Mouse (Mus musculus) limb, embryonic 15.5 days (tissue): ENCODE measurements around the gene Eln. TPM values are rescaled to one million over a fixed set of nuclear protein-coding genes. Genes with fewer than 3 reads are reported as not detected.

Experiments used
- ATAC-seq: fragments of 200-750 bp; cut with Nextera tagmentation; 2 replicates; pipeline ENCODE4 v1.8.0; 2017; ENCODE audit warnings: low read depth, moderate TSS enrichment; ENCODE audit not compliant: insufficient number of reproducible peaks, low FRiP score, low TSS enrichment
- H3K27ac ChIP-seq: fragments of 300-500 bp; sonication (generic); 2 replicates; pipeline ENCODE4 v1.5.1; 2015; ENCODE audit warnings: moderate library complexity, mild to moderate bottlenecking, inconsistent platforms
- H3K27me3 ChIP-seq: fragments of 300-500 bp; sonication (generic); 2 replicates; pipeline ENCODE4 v1.6.1; 2015; ENCODE audit warnings: inconsistent platforms
- H3K36me3 ChIP-seq: fragments of 300-500 bp; sonication (generic); 2 replicates; pipeline ENCODE4 v1.6.1; 2015; ENCODE audit warnings: inconsistent platforms
- H3K4me1 ChIP-seq: fragments of 300-500 bp; sonication (generic); 2 replicates; pipeline ENCODE4 v1.6.1; 2015; ENCODE audit warnings: inconsistent platforms
- H3K4me2 ChIP-seq: fragments of 300-500 bp; sonication (generic); 2 replicates; pipeline ENCODE4 v1.6.1; 2015; ENCODE audit warnings: mild to moderate bottlenecking, inconsistent platforms
- H3K4me3 ChIP-seq: fragments of 300-500 bp; sonication (generic); 2 replicates; pipeline ENCODE4 v1.5.1; 2015; ENCODE audit warnings: mild to moderate bottlenecking, inconsistent platforms
- H3K9ac ChIP-seq: fragments of 300-500 bp; sonication (generic); 2 replicates; pipeline ENCODE4 v1.6.1; 2015; ENCODE audit warnings: inconsistent platforms
- H3K9me3 ChIP-seq: fragments of 300-500 bp; sonication (generic); 2 replicates; pipeline ENCODE4 v1.6.1; 2016; ENCODE audit warnings: inconsistent platforms
- WGBS: fragments of 180-500 bp; shearing (Covaris S2); methylation state at CpG from one replicate; pipeline ENCODE4 v1.1.7; 2015; 5-methylcytosine and 5-hydroxymethylcytosine counted together
- polyA plus RNA-seq: library from polyadenylated mRNA; unstranded; fragments of >200 nt; fragmentation: Nextera tagmentation; extraction: Ambion mirVana; gene quantifications from 2 replicates; pipeline ENCODE4 v1.2.1, GENCODE M21; 2015

Gene Eln
- polyA plus RNA-seq, 1 experiment from 2014 or later, result 178 TPM

GRCm38 (mm10) chr5:134742221-134742795 is 4.8 kb downstream of the Eln start:
- Histone ChIP-seq H3K4me1 (peaks cover 52% of the 10 kb centered on the region), H3K9ac (no peak overlapping the region), H3K4me2 (peak overlapping the region; percentile 14), H3K9me3 (no peaks in the 10 kb centered on the region), H3K36me3 (peaks cover 11% of the 10 kb centered on the region), H3K27me3 (peaks cover 3% of the 10 kb centered on the region; the same call in 1 of the 2 replicates), H3K4me3 (peak overlapping the region; percentile 7; the same call in 1 of the 2 replicates), H3K27ac (peak overlapping the region; percentile 57)
- ATAC-seq, result no peak
- WGBS, result 11% methylated on average over 19 of the region's 19 CpGs

- 35% methylated on average over 11 of the region's 11 CpGs for WGBS
- Histone ChIP-seq H3K9me3 (no peaks in the 10 kb centered on the region), H3K36me3 (peaks cover 27% of the 10 kb centered on the region), H3K4me3 (no peak overlapping the region), H3K4me1 (peaks cover 40% of the 10 kb centered on the region), H3K27me3 (peaks cover 3% of the 10 kb centered on the region; the same call in 1 of the 2 replicates), H3K27ac (peak overlapping the region; percentile 19), H3K4me2 (no peak overlapping the region), H3K9ac (no peak overlapping the region)
- ATAC-seq, result no peak
Measured at GRCm38 (mm10) chr5:134740501-134741341, 6.4 kb downstream of the Eln start.

GRCm38 (mm10) chr5:134739951-134740350 is 7.2 kb downstream of the Eln start:
- Histone ChIP-seq H3K36me3 (peaks cover 32% of the 10 kb centered on the region), H3K4me3 (no peak overlapping the region), H3K4me2 (no peak overlapping the region), H3K27ac (no peak overlapping the region), H3K9me3 (no peaks in the 10 kb centered on the region), H3K9ac (no peak overlapping the region), H3K4me1 (peaks cover 34% of the 10 kb centered on the region), H3K27me3 (peaks cover 3% of the 10 kb centered on the region; the same call in 1 of the 2 replicates)
- 49% methylated on average over 3 of the region's 3 CpGs for WGBS
- no peak for ATAC-seq

DNA sequence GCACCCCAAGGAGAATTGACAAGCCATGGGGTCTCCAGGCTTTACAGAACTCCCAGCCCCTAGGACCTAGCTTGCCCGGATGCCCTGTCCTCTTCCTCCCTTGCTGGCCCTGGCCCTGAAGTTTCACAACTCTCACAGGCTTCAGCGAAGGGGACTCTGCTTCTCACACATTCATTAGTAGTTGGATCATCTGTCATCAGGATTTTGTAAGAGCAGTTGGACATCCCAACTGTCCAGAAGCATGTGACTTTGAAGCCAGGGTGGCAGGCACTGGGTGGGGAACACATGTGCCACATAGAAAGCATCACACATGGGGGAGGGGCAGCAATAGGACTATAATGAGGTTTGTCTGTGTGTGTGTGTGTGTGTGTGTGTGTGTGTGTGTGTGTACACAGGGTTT is 12.2 kb downstream of the Eln start:
- Histone ChIP-seq H3K36me3 (peaks cover 44% of the 10 kb centered on the region), H3K27ac (no peak overlapping the region)
- ATAC-seq, result no peak

DNA sequence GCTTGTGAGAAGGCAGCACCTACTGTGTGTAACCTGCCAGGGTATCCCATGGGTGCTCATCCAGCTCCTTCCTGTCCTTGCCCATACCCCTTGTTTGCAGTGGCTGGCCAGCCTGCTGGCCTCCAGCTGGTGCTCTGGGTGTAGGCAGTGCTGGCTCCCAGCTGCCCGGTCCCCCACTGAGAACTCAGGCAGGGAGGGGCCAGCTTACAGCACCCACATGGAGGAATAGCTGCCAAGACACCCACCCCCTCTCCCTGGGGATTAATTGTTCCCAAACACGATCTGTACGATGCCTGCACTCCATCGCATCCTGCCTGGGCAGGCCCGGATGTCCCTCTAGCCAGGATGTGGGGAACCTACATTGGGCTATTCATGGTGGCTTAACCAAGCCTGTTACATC is 13.1 kb downstream of the Eln start:
- H3K4me2 ChIP-seq, result no peak overlapping the region
- H3K36me3 ChIP-seq, result peaks cover 44% of the 10 kb centered on the region
- H3K27me3 ChIP-seq, result no peaks in the 10 kb centered on the region
- peaks cover 10% of the 10 kb centered on the region for H3K4me1 ChIP-seq
- no peak overlapping the region for H3K9ac ChIP-seq
- no peak overlapping the region for H3K4me3 ChIP-seq
- no peak for ATAC-seq
- H3K9me3 ChIP-seq, result no peaks in the 10 kb centered on the region
- H3K27ac ChIP-seq, result no peak overlapping the region
- WGBS, result 55% methylated on average over 5 of the region's 5 CpGs

More for the DNA sequence above, 12.2 kb downstream of the Eln start:
- H3K4me3 ChIP-seq, result no peak overlapping the region
- H3K4me2 ChIP-seq, result no peak overlapping the region
- H3K27me3 ChIP-seq, result no peaks in the 10 kb centered on the region
- no peaks in the 10 kb centered on the region for H3K9me3 ChIP-seq
- 0 out of 2 replicates have a peak, but pooled peaks cover 5% of the 10 kb centered on the region for H3K4me1 ChIP-seq
- 82% methylated on average over 2 of the region's 2 CpGs for WGBS
- H3K9ac ChIP-seq, result no peak overlapping the region

- Histone ChIP-seq H3K9me3 (no peaks in the 10 kb centered on the region), H3K27ac (no peak overlapping the region), H3K4me2 (no peak overlapping the region), H3K9ac (no peak overlapping the region), H3K27me3 (no peaks in the 10 kb centered on the region), H3K36me3 (peaks cover 40% of the 10 kb centered on the region), H3K4me1 (peaks cover 18% of the 10 kb centered on the region), H3K4me3 (no peak overlapping the region)
- WGBS, result 48% methylated on average over 4 of the region's 4 CpGs
- no peak for ATAC-seq
Measured at GRCm38 (mm10) chr5:134733241-134733640, 13.9 kb downstream of the Eln start.

DNA sequence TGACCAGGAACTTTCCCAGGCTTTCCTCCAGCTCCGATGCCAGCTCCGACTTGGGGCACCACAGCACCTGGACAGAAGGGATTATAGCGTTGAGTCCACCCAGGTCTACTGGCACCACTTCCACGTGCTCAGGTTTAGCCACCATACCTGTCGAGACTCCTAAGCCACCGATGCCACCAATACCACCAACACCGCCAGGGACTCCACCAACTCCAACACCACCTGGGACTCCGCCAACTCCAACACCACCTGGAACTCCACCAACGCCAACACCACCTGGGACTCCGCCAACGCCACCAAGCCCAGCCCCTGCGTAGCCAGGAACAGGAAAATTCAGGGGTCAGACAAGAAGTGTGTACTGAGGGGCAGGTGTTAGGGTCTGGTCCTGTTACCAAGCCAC is 18.0 kb downstream of the Eln start:
- Histone ChIP-seq H3K9me3 (no peaks in the 10 kb centered on the region), H3K9ac (no peak overlapping the region), H3K4me2 (no peak overlapping the region), H3K36me3 (peaks cover 44% of the 10 kb centered on the region), H3K27me3 (no peaks in the 10 kb centered on the region), H3K27ac (no peak overlapping the region), H3K4me3 (no peak overlapping the region), H3K4me1 (peaks cover 20% of the 10 kb centered on the region)
- 89% methylated on average over 12 of the region's 12 CpGs for WGBS
- no peak for ATAC-seq

- H3K9ac ChIP-seq, result 0 out of 2 replicates have a peak overlapping the region, but pooled peaks have one; percentile 0
- WGBS, result 32% methylated on average over 3 of the region's 3 CpGs
- H3K4me2 ChIP-seq, result no peak overlapping the region
- ATAC-seq, result no peak
- H3K36me3 ChIP-seq, result peaks cover 47% of the 10 kb centered on the region
- no peak overlapping the region for H3K27ac ChIP-seq
- no peaks in the 10 kb centered on the region for H3K9me3 ChIP-seq
- H3K4me1 ChIP-seq, result peaks cover 17% of the 10 kb centered on the region
- no peaks in the 10 kb centered on the region for H3K27me3 ChIP-seq
- H3K4me3 ChIP-seq, result no peak overlapping the region
Measured at GRCm38 (mm10) chr5:134728535-134728934, 18.6 kb downstream of the Eln start.

DNA sequence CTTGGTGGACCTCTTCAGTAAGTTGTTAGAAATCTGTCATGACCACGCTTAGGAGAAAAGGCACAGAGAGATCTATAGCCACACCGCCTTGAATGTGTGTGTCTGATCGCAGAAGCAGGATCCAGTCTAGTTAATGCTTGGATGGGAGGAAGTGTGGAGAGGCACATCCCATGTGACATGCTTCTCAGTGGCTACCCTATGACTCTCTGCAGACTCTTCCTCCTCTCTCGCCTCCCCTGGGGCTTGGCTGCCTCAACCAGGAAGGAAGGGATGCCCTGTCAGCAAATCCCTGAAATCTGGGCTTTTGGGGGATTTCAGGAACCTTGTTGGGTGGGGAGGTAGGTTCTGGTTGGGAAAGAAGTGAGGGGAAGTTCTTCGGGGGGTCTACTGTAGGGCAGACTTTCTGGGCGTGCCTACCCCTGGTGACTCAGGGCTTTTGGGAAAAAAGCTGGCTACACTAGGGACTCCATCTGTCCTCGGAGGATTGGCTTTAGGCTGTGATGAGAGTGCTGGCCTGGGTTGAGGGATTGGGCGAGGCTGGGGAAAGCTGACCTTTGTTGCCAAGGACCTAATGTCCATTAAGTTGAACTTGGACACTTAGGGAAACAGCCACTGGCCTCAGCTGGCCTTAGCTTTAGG is 20.0 kb downstream of the Eln start:
- no peak for ATAC-seq
- peaks cover 48% of the 10 kb centered on the region for H3K36me3 ChIP-seq
- H3K27ac ChIP-seq, result no peak overlapping the region
- WGBS, result 80% methylated on average over 8 of the region's 8 CpGs
- no peak overlapping the region for H3K4me2 ChIP-seq
- H3K27me3 ChIP-seq, result no peaks in the 10 kb centered on the region
- H3K4me1 ChIP-seq, result peaks cover 17% of the 10 kb centered on the region
- no peak overlapping the region for H3K9ac ChIP-seq
- H3K4me3 ChIP-seq, result no peak overlapping the region
- H3K9me3 ChIP-seq, result no peaks in the 10 kb centered on the region

DNA sequence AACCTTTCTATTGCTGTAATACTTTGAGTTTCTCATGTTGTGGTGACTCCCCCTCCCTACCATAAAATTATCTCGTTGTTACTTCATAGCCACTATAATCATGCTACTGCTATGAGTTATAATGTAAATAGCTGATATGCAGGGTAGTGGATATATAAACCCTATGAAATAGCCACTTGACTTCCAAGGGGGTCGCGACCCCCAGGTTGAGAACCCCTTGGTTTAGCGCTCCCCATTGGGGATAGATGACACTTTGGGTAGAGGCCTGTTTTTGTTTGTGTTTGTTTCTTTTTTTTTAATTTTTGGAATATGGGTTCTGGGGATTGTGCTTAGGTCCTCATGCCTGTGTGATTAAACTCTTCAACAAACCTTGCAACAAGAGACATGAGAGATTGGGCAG is 21.8 kb downstream of the Eln start:
- 65% methylated on average over 4 of the region's 4 CpGs for WGBS
- no peak overlapping the region for H3K4me2 ChIP-seq
- no peak overlapping the region for H3K4me3 ChIP-seq
- ATAC-seq, result no peak
- H3K27ac ChIP-seq, result no peak overlapping the region
- H3K36me3 ChIP-seq, result peaks cover 51% of the 10 kb centered on the region
- peaks cover 20% of the 10 kb centered on the region for H3K4me1 ChIP-seq
- no peak overlapping the region for H3K9ac ChIP-seq
- no peaks in the 10 kb centered on the region for H3K9me3 ChIP-seq
- no peaks in the 10 kb centered on the region for H3K27me3 ChIP-seq

DNA sequence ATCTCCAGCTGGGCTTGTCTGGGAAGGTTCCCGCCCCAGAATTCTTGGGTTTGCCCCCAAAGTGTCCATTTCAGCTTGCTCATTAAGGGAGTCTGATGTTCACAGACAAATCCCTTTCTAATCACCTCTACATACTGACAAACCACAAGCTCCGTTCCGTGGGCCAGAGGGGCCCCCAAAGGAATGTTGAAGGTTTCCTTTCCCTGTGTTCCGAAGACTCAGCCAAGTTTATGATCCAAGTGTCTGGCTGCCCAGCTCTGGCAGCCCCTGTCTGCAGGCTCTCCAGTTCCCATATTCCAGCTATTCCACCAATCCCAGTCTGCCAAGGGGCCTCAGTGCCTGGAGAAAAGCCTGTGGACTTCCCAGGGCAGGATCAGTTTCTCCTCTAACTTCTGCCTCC is 27.1 kb downstream of the Eln start:
- WGBS, result 15% methylated on average over 4 of the region's 4 CpGs
- Histone ChIP-seq H3K4me3 (no peak overlapping the region), H3K4me2 (no peak overlapping the region), H3K27me3 (0 out of 2 replicates have a peak, but pooled peaks cover 8% of the 10 kb centered on the region), H3K9ac (no peak overlapping the region), H3K27ac (peak overlapping the region; percentile 69), H3K4me1 (peaks cover 17% of the 10 kb centered on the region), H3K9me3 (no peaks in the 10 kb centered on the region), H3K36me3 (peaks cover 66% of the 10 kb centered on the region)
- ATAC-seq, result 0 out of 2 replicates have a peak, but pooled peaks have one; percentile 61

- Histone ChIP-seq H3K36me3 (peaks cover 85% of the 10 kb centered on the region), H3K4me2 (no peak overlapping the region), H3K27me3 (no peaks in the 10 kb centered on the region), H3K9me3 (no peaks in the 10 kb centered on the region), H3K27ac (no peak overlapping the region), H3K9ac (no peak overlapping the region), H3K4me3 (no peak overlapping the region), H3K4me1 (peaks cover 2% of the 10 kb centered on the region; the same call in 1 of the 2 replicates)
- no peak for ATAC-seq
- 65% methylated on average over 7 of the region's 7 CpGs for WGBS
Measured at GRCm38 (mm10) chr5:134711076-134711475, 36.0 kb downstream of the Eln start.
